Mouse (Mus musculus): ENCODE results near the gene Nid1. TPM values are rescaled to one million over a fixed set of nuclear protein-coding genes. Genes with fewer than 3 reads are reported as not detected.

The Nid1 gene
- polyA plus RNA-seq, 1 experiment from 2014 or later: 135 TPM

DNA sequence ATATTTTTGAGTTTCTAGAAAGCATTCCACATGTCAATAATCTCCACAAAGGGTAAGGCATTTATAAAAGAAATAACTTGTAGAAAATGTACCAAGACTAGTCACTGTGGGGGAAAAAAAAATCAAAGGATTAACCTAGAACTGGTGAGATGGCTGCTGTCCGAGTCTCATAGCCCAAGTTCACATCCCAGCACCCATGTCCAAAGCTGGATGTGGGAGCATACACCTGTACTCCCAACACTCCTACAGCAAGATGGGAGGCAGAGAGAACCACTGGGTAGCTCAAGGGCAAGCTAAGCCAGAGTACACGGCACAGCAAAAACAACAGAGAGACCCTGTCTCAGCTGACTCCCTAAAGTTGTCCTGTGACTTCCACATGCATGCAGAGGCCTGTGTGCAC is 47.5 kb downstream of the Nid1 start:
- no peak overlapping the region for H3K4me3 ChIP-seq (ENCODE audit: low read length)
- WGBS: 75% methylated on average over 2 of the region's 2 CpGs
- no peak overlapping the region for H3K9ac ChIP-seq (replicated peaks; ENCODE audit: low read length)
- no peaks in the 10 kb centered on the region for H3K4me1 ChIP-seq (ENCODE audit: insufficient read depth, low read length)
- no peaks in the 10 kb centered on the region for H3K9me3 ChIP-seq (ENCODE audit: low read length)
- no peak for ATAC-seq (ENCODE audit: low FRiP score, low TSS enrichment)
- H3K4me2 ChIP-seq (replicated peaks; ENCODE audit: low read depth, low read length): no peak overlapping the region
- H3K27me3 ChIP-seq (ENCODE audit: insufficient read depth, low read length): no peaks in the 10 kb centered on the region
- H3K36me3 ChIP-seq (ENCODE audit: insufficient read depth, low read length): peaks cover 10% of the 10 kb centered on the region
- H3K27ac ChIP-seq (ENCODE audit: low read length): no peak overlapping the region

DNA sequence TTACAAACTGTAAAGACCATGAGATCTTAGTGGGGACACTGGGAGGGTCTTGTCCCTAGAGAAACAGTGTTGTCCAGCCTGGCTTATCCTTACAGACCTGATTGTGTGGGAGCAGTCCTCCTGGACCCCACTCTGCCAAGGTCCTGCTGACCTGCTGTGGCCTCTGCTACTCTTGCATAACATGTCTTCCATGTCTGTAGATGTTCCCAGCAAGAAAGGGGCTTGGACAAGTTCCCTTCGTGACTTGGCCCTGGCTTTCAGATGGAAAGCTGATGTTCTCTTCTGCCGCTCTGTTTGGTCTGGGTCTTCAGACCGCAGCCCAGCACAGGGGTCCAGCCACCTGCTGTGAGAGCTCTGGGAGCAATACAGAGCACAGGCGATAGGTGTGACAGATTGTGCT is 48.3 kb downstream of the Nid1 start:
- H3K9me3 ChIP-seq (ENCODE audit: low read length): no peaks in the 10 kb centered on the region
- H3K4me1 ChIP-seq (ENCODE audit: insufficient read depth, low read length): no peaks in the 10 kb centered on the region
- H3K27me3 ChIP-seq (ENCODE audit: insufficient read depth, low read length): no peaks in the 10 kb centered on the region
- no peak for ATAC-seq (ENCODE audit: low FRiP score, low TSS enrichment)
- no peak overlapping the region for H3K27ac ChIP-seq (ENCODE audit: low read length)
- 70% methylated on average over 4 of the region's 4 CpGs for WGBS
- H3K4me2 ChIP-seq (replicated peaks; ENCODE audit: low read depth, low read length): no peak overlapping the region
- H3K4me3 ChIP-seq (ENCODE audit: low read length): no peak overlapping the region
- no peak overlapping the region for H3K9ac ChIP-seq (replicated peaks; ENCODE audit: low read length)
- H3K36me3 ChIP-seq (ENCODE audit: insufficient read depth, low read length): peaks cover 10% of the 10 kb centered on the region

DNA sequence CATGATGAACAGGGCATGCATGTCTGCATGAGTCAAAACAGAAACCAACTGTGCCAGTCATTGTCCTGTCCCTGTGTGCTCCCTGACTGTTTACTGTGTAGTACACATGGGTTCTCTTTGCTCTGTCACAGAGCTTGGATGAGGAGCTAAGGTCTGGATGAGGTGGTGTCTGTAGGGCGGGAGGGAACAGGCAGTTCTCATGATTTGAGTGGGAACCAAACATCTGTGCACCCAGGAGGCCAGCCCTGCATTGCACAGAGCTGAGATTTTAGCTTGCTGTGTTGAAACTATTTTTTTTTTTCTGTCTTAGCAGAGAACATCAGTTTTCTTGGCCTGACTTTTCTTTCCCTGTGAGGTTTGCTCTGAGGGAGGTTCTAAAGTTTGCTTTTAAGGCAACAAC is 50.5 kb downstream of the Nid1 start:
- Histone ChIP-seq H3K4me1 (ENCODE audit: insufficient read depth, low read length) (peaks cover 4% of the 10 kb centered on the region; the same call in 1 of the 2 replicates), H3K4me3 (ENCODE audit: low read length) (no peak overlapping the region), H3K27me3 (ENCODE audit: insufficient read depth, low read length) (no peaks in the 10 kb centered on the region), H3K4me2 (replicated peaks; ENCODE audit: low read depth, low read length) (no peak overlapping the region), H3K9me3 (ENCODE audit: low read length) (no peaks in the 10 kb centered on the region), H3K9ac (replicated peaks; ENCODE audit: low read length) (no peak overlapping the region), H3K36me3 (ENCODE audit: insufficient read depth, low read length) (peaks cover 5% of the 10 kb centered on the region; the same call in 1 of the 2 replicates), H3K27ac (ENCODE audit: low read length) (no peak overlapping the region)
- 95% methylated on average over 1 of the region's 1 CpGs for WGBS
- ATAC-seq (ENCODE audit: low FRiP score, low TSS enrichment): no peak

DNA sequence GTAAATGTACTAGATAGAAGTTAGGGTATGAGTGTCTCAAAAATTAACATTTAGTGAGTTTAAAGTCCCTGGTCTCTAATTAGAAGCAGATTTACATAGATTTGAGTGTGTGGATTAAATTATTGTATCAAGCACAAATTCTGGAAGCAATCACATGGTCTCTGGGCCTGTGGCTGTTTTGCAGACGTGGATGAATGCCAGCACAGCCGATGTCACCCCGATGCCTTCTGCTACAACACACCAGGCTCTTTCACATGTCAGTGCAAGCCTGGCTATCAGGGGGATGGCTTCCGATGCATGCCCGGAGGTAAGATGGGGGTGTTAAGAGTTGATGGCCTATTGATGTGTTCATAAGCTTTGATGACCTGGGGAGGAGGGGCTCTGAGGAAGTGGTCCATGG is 52.5 kb downstream of the Nid1 start:
- no peak for ATAC-seq (ENCODE audit: low FRiP score, low TSS enrichment)
- Histone ChIP-seq H3K9ac (replicated peaks; ENCODE audit: low read length) (no peak overlapping the region), H3K36me3 (ENCODE audit: insufficient read depth, low read length) (peaks cover 9% of the 10 kb centered on the region; the same call in 1 of the 2 replicates), H3K27me3 (ENCODE audit: insufficient read depth, low read length) (no peaks in the 10 kb centered on the region), H3K27ac (ENCODE audit: low read length) (no peak overlapping the region), H3K4me3 (ENCODE audit: low read length) (no peak overlapping the region), H3K4me2 (replicated peaks; ENCODE audit: low read depth, low read length) (no peak overlapping the region), H3K4me1 (ENCODE audit: insufficient read depth, low read length) (peaks cover 4% of the 10 kb centered on the region; the same call in 1 of the 2 replicates), H3K9me3 (ENCODE audit: low read length) (no peaks in the 10 kb centered on the region)
- WGBS: 70% methylated on average over 5 of the region's 5 CpGs

DNA sequence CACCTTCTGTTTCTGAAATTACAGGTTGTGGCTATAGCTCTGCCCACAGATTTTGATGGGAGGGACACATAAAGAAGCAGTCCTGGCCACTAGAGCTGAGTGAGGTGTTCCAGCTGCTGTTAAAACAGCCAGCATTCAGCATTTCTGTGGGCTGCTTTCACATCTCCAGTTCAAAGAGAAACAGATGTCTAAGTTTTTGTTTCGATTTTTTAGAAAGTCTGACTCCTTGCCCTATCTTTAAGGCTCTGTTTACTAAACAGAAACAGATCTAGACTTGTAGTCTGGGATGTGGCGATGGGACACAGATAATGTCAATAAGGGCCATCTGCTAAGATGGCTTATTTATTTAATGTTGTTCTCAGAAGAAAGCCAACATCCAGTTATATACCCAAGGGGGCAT is 54.8 kb downstream of the Nid1 start:
- H3K9ac ChIP-seq (replicated peaks; ENCODE audit: low read length): no peak overlapping the region
- H3K4me2 ChIP-seq (replicated peaks; ENCODE audit: low read depth, low read length): no peak overlapping the region
- no peaks in the 10 kb centered on the region for H3K27me3 ChIP-seq (ENCODE audit: insufficient read depth, low read length)
- WGBS: 38% methylated on average over 2 of the region's 2 CpGs
- H3K4me1 ChIP-seq (ENCODE audit: insufficient read depth, low read length): peaks cover 4% of the 10 kb centered on the region; the same call in 1 of the 2 replicates
- no peak overlapping the region for H3K4me3 ChIP-seq (ENCODE audit: low read length)
- H3K27ac ChIP-seq (ENCODE audit: low read length): no peak overlapping the region; the same call in 1 of the 2 replicates
- 0 out of 2 replicates have a peak, but pooled peaks cover 8% of the 10 kb centered on the region for H3K36me3 ChIP-seq (ENCODE audit: insufficient read depth, low read length)
- ATAC-seq (ENCODE audit: low FRiP score, low TSS enrichment): peak; percentile 83
- no peaks in the 10 kb centered on the region for H3K9me3 ChIP-seq (ENCODE audit: low read length)

DNA sequence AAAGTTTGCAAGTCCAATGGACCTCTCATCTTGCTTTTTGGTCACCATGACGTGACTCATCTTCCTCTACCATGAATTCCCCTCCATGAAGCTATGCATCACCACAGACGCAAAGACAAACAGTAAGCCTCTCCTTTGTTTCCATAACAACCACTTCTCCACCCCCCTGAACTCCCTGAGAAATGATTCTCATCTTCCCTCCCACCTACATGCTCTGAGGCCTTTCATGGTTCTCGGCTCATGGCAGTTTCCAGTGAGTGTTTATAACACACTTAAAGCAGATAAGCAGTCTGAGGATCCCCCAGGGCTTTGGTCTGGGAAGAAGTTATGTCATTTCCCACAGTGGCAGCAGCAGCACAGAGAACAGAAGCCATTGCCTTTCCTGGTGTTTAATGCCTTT is 56.2 kb downstream of the Nid1 start:
- Histone ChIP-seq H3K27me3 (ENCODE audit: insufficient read depth, low read length) (no peaks in the 10 kb centered on the region), H3K9me3 (ENCODE audit: low read length) (no peaks in the 10 kb centered on the region), H3K4me3 (ENCODE audit: low read length) (no peak overlapping the region), H3K36me3 (ENCODE audit: insufficient read depth, low read length) (0 out of 2 replicates have a peak, but pooled peaks cover 8% of the 10 kb centered on the region), H3K27ac (ENCODE audit: low read length) (no peak overlapping the region), H3K4me1 (ENCODE audit: insufficient read depth, low read length) (peaks cover 6% of the 10 kb centered on the region), H3K9ac (replicated peaks; ENCODE audit: low read length) (no peak overlapping the region), H3K4me2 (replicated peaks; ENCODE audit: low read depth, low read length) (no peak overlapping the region)
- no peak for ATAC-seq (ENCODE audit: low FRiP score, low TSS enrichment)
- WGBS: 42% methylated on average over 3 of the region's 3 CpGs

DNA sequence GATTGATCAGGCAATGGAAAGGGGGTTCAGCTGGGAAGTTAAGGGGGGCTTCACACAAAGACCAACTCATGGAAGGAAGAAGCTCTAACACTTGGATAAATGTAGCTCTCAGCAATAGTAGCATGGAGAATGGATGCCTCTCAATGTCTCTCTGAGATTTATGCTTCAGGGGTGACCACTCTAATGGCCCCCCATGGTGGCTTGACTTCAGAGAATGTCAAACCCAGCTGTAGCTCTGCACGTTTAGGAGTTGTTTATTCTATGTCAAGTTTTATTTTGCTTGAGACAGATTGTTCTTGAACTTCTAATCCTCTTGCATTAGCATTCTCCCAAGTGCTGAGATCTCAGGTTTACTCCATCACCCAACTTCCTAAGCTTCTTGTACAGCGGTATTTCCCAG is 60.7 kb downstream of the Nid1 start:
- no peaks in the 10 kb centered on the region for H3K9me3 ChIP-seq (ENCODE audit: low read length)
- ATAC-seq (ENCODE audit: low FRiP score, low TSS enrichment): peak; percentile 67
- no peaks in the 10 kb centered on the region for H3K27me3 ChIP-seq (ENCODE audit: insufficient read depth, low read length)
- peaks cover 17% of the 10 kb centered on the region for H3K36me3 ChIP-seq (ENCODE audit: insufficient read depth, low read length)
- no peak overlapping the region for H3K9ac ChIP-seq (replicated peaks; ENCODE audit: low read length)
- H3K4me1 ChIP-seq (ENCODE audit: insufficient read depth, low read length): peaks cover 5% of the 10 kb centered on the region
- no peak overlapping the region for H3K4me2 ChIP-seq (replicated peaks; ENCODE audit: low read depth, low read length)
- H3K4me3 ChIP-seq (ENCODE audit: low read length): no peak overlapping the region
- 27% methylated on average over 2 of the region's 2 CpGs for WGBS
- H3K27ac ChIP-seq (ENCODE audit: low read length): peak overlapping the region; percentile 27; the same call in 1 of the 2 replicates

DNA sequence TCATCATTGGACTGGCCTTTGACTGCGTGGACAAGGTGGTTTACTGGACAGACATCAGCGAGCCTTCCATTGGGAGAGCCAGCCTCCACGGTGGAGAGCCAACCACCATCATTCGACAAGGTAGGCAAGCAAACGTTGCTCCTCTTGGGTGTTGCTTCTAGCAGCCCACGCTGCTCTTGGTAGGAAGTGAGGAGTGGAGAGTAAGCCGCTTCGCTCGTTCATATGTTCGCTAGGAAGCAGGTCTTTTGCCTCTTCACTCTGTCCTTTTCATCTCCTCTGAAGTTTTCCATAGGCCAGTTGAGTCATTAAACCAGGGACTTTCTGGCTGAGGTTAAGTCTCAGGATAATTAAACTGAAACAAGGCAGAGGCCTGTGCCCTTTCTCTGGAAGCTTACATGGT is 65.1 kb downstream of the Nid1 start:
- no peak for ATAC-seq (ENCODE audit: low FRiP score, low TSS enrichment)
- whole genome bisulfite sequencing: 93% methylated on average over 10 of the region's 10 CpGs
- H3K27ac ChIP-seq (ENCODE audit: low read length): no peak overlapping the region
- no peaks in the 10 kb centered on the region for H3K27me3 ChIP-seq (ENCODE audit: insufficient read depth, low read length)
- H3K4me1 ChIP-seq (ENCODE audit: insufficient read depth, low read length): peaks cover 22% of the 10 kb centered on the region
- H3K9ac ChIP-seq (replicated peaks; ENCODE audit: low read length): no peak overlapping the region
- H3K4me3 ChIP-seq (ENCODE audit: low read length): no peak overlapping the region
- peaks cover 14% of the 10 kb centered on the region for H3K36me3 ChIP-seq (ENCODE audit: insufficient read depth, low read length)
- no peak overlapping the region for H3K4me2 ChIP-seq (replicated peaks; ENCODE audit: low read depth, low read length)
- H3K9me3 ChIP-seq (ENCODE audit: low read length): no peaks in the 10 kb centered on the region

DNA sequence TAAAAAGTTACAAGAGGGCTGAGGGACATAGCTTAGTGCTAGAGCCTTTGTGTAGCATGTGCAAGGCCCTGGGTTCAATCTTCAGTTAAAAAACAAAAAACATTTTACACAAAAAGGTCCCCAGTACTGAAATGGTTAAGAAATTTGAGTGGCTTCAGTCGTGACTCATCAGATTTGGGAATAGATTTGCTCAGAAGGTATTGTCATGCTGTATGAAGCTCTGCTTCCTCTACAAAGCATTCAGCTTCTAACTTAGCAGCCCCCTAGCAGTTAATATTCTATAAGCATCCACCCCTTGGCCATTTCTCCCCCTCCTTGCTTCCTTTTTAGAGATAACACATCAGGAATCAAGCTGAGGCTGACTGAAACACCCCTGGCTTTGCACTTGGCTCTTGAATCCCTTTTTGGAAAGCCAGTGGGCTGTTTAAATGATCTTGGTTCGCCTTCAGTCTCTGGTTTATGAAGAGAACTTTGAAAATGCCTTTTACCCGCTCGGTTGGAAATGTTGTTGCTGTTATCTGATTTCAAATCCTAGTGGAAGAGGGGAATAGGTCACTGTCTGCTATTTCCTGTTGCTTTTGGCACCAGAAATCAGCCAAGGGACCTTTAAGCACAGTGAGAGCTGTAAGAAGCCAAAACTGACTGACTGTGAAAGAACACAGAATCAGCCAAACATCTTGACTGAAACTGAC is 66.5 kb downstream of the Nid1 start:
- H3K27ac ChIP-seq (ENCODE audit: low read length): peak overlapping the region; percentile 86

DNA sequence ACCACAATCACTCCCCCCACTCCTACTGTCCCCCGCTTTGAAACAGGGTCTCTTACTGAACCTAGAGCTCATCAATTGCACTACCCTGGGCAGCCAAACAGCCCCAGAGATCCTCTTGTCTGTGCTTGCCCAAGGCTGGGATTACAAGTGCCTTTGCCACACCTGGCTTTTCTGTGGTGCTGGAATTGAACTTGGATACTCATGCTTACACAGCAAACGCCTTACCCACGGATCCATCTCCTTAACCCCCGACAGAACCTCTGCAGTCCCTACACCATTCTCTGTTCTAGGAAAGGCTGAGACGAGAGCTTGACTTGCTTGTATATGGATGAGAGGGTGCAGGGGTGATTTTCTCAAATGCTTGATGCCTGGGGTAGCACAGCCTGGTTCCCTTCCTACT is 67.7 kb downstream of the Nid1 start:
- Histone ChIP-seq H3K4me3 (ENCODE audit: low read length) (no peak overlapping the region), H3K4me1 (ENCODE audit: insufficient read depth, low read length) (peaks cover 19% of the 10 kb centered on the region; the same call in 1 of the 2 replicates), H3K27me3 (ENCODE audit: insufficient read depth, low read length) (no peaks in the 10 kb centered on the region), H3K9ac (replicated peaks; ENCODE audit: low read length) (no peak overlapping the region), H3K4me2 (replicated peaks; ENCODE audit: low read depth, low read length) (no peak overlapping the region), H3K9me3 (ENCODE audit: low read length) (no peaks in the 10 kb centered on the region), H3K36me3 (ENCODE audit: insufficient read depth, low read length) (peaks cover 24% of the 10 kb centered on the region), H3K27ac (ENCODE audit: low read length) (peak overlapping the region; percentile 86)
- no peak for ATAC-seq (ENCODE audit: low FRiP score, low TSS enrichment)
- WGBS: 68% methylated on average over 5 of the region's 5 CpGs

More for the DNA sequence above, 66.5 kb downstream of the Nid1 start:
- Histone ChIP-seq H3K4me3 (ENCODE audit: low read length) (no peak overlapping the region), H3K27me3 (ENCODE audit: insufficient read depth, low read length) (no peaks in the 10 kb centered on the region), H3K36me3 (ENCODE audit: insufficient read depth, low read length) (peaks cover 21% of the 10 kb centered on the region), H3K9me3 (ENCODE audit: low read length) (no peaks in the 10 kb centered on the region), H3K4me2 (replicated peaks; ENCODE audit: low read depth, low read length) (no peak overlapping the region), H3K4me1 (ENCODE audit: insufficient read depth, low read length) (peaks cover 19% of the 10 kb centered on the region; the same call in 1 of the 2 replicates), H3K9ac (replicated peaks; ENCODE audit: low read length) (no peak overlapping the region)
- WGBS: 20% methylated on average over 4 of the region's 4 CpGs
- ATAC-seq (ENCODE audit: low FRiP score, low TSS enrichment): peak; percentile 62; the same call in 1 of the 2 replicates
